Mouse (Mus musculus): ENCODE data around the gene Rnf157.

DNA sequence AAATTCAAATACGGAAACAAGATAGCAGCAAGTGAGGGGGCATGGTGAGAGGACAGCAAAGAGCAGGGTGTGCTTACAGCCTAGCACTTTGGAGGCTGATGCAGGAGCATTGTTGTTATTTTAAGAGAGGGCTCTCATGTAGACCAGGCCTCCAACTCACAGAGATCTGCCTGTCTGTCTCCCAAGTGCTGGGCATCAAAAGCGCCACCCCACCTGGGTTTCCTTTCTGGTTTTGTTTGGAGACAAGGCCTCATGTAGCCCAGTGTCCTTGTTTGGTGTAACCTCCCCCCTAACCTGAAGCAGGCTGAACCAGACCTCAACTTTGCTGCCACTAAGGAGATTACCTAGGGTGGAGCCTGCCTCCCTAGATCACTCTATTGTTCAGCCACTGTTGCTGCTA, 9.7 kb upstream of the Rnf157 start:
- no peak for TF ChIP-seq POLR2A (IDR thresholded peaks at IDR 0.05; ENCODE audit: insufficient read depth, low read depth, low read length)
- TF ChIP-seq CTCF (IDR thresholded peaks at IDR 0.05; ENCODE audit: insufficient read depth, low read depth, low read length), result no peak

Measured in olfactory bulb, adult 2 months (tissue).